Mouse (Mus musculus): Measurements from ENCODE around the gene Adamts17.

- TF ChIP-seq POLR2A (IDR thresholded peaks at IDR 0.05; ENCODE audit: low read depth, low read length) (no peak), CTCF (IDR thresholded peaks at IDR 0.05; ENCODE audit: extremely low read depth, insufficient read length, insufficient replicate concordance, low read depth, low read length) (no peak)
These were observed 42.6 kb upstream of the Adamts17 start for GRCm38 (mm10) chr7:66796909-66797308.
